Mouse (Mus musculus) lung, postnatal 14 days (tissue): ENCODE results near the gene Igf1r.
"Not testable (repeated sequence)": the region's sequence is repeated elsewhere in the genome, so short reads cannot be mapped to it uniquely, and the experiment has no call there.

ENCODE experiments used
- DNase-seq: peaks from one replicate; pipeline ENCODE4 v3.0.0; 2021

Gene Igf1r

GRCm38 (mm10) chr7:68275838-68276731 lies 323.5 kb downstream of the Igf1r start:
- DNase-seq, result no peak

DNA sequence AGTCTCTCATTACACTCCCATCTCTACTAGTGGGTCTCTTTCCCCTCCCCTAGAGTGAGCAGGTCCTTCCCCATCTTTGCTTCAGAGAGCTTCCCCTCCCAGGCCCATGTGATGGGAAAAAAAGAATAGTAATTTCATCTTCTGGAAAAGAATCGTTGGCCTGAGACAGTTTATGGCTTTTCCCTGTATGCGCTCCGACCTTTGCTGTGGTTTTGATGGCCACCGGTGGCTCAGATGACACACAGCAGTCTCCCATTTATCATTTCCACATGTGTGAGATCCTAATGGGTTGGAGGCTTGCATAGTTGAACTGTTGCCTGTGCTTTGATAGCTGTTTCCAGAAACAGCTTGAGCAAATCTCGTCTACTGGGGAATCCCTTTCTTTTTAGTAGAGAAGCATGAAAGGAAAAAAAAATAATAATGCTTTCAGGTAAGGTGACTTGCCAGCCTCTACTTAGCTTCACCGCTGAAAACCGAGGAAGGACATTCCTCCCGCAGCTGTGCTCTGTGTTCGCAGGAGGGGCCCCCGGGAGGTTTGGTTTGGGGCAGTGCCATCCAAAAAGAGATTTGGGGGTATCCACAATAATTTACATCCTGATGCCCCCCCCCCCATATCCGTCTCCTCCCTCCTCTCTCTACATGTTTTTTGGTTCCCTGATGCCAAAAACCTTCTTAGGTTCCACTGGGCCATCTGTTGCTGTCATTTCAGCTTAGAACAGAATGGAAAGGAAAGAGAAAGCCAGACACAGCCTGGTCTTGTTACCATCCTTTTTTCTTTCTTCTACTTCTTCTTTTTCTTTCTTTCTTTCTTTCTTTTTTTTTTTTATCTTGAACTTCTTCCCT lies 324.6 kb downstream of the Igf1r start:
- no peak for DNase-seq

DNA sequence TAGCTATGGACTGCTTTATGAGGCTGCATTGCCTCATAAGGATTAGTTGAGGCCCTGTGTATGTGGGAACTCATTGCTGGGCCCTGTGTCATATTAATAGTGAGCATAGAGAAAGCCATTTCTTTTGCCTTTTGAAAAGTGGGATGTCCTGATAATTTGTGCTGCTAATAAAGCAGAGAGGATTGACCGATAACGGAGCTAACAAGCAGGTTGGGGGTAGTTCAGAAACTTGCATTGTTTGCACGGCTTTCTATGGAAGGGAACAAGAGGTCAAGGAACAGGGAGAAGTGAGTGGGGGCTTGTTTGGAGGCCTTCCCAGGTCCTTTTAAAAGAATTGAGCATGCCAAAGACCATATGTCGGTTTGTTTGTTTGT lies 325.3 kb downstream of the Igf1r start:
- DNase-seq, result no peak

GRCm38 (mm10) chr7:68278385-68278784 lies 325.8 kb downstream of the Igf1r start:
- DNase-seq, result no peak

GRCm38 (mm10) chr7:68278908-68279307 lies 326.3 kb downstream of the Igf1r start:
- DNase-seq, result no peak

GRCm38 (mm10) chr7:68279481-68279880 lies 326.9 kb downstream of the Igf1r start:
- DNase-seq, result no peak

GRCm38 (mm10) chr7:68280352-68280869 lies 327.8 kb downstream of the Igf1r start:
- no peak for DNase-seq

GRCm38 (mm10) chr7:68281341-68281740 lies 328.7 kb downstream of the Igf1r start:
- DNase-seq, result no peak

DNA sequence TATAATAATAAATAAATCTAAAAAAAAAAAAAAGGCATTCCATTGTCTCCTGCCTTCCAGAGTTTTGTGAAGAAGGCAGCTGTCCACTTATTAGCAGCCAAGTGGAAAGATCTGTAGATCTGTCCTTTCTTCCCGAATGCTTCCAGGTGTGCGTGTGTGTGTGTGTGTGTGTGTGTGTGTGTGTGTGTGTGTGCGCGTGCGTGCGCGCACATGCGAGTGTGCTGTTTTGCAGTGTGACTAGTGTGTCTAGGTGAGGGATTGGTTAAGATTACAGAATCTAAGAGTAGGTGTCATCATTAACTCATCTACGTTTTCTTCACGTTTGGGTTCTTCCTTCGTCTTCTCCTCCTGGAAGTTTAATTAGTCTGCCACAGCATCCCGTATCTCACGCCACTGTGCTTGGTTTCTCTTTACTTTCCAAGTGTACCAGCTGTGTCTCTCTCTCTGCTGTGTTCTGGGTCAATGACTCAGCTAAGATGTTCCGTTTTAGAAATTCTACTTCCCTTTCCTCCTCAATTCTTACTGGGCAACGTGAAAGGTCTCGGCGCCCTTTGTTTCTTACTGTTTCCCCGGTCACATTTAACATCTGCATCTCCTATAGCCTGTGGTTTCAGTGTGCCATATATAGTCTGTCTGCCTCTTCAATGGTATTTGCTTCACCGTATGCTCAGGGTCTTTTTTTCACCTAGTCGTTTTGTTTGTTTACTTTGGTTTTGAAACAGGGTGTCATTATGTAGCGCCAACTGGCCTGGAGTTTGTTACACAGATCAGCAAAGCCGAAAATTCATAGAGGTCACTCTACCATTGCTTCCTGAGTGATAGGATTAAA lies 329.9 kb downstream of the Igf1r start:
- DNase-seq, result no peak

GRCm38 (mm10) chr7:68283133-68283520 lies 330.5 kb downstream of the Igf1r start:
- DNase-seq, result not testable (repeated sequence)
